Mouse (Mus musculus) ZHBTc4 (cell line): ENCODE measurements around the gene Spata1.

Source experiments
- DNase-seq: peaks from one replicate; pipeline ENCODE4 v3.0.0-alpha.2; 2011; ENCODE audit warnings: low read depth, low spot score

Gene Spata1

DNA sequence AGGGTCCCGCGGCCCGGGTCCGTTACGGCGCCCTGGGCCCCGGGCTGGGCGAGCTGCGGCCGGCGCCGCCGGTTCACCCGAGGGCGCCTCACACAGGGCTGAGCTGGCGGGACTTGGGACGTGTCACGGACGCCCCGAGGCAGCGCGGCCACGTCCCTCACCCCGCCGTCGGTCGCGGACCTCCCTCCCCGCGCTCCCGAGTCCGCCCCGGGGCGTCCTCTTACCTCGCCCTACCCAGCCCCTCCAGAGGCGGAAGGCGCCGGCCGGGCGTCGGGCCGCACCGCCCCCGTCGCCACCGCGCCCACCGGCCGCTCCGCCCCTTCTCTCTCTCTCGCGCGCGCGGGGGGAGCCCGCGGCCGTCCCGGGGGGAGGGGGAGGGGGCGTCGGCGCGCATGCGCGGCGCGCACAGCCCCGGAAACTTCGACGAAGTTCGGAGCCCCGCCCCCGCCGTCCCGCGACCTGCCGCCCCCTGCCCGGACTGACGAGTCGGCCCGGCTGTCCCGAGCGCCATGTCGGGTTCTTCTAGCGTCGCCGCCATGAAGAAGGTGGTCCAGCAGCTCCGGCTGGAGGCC lies at the start of gene Spata1, which contains the start of gene Gng5:
Gene Spata1 (minus strand): TSS at position 323 of the 572 bp plus-strand sequence.
Gene Gng5 (plus strand): TSS at position 377 of the 572 bp plus-strand sequence.
- DNase-seq, result peak; percentile 87

DNA sequence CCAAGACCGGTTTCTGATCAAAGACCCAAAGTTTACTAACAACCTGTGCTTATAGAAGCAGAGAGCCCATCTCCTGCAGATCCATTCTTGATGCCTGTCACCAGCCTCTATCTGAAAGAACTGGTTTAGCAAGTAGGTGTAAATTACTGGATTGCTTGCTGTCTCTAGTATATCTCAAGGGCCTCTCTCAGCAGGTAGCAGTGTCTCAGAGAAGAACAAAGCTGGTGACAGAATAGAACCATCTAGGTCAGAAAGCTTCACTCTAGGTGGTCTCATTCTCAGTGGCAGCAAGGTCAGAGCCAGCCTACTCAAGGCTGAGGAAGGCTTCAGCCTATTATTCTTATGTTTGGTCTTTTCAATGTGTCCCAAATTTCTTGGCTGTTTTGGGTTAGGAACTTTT lies 44.1 kb upstream of the Spata1 start:
- peak; percentile 44 for DNase-seq

DNA sequence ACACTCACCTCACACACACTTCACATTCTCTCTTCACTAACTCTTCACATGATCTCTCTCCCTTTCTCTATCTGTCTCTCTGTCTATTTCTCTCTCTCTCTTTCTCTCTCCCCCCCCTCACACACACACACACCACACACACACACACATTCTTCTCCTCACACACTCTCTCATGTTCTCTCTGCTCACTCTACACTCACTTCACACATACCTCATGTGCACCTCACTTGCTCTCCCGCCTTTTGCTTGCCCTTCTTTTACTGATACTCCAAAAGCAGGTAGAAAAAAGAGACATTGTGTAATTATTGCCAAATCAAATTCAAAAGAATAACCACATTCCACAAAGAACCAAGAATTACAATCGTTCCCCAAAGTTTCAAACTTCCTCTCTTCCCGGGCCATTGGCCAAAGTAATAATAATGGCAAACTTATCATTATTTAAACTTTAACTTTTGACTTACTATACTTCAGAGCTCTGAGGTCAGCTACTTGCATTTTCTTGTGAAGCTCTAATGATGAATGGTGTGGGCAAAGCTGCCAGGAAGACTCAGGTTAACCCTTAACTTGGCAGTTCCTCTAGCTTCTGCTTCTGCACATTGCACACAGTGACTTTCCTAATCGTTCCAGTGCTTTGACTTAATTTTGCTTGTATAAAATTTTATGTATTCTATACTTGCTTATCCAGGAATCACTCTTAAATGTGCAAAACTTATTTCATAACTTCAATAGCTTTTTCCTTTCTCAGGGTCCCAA lies 41.1 kb upstream of the Spata1 start:
- DNase-seq, result no peak

DNA sequence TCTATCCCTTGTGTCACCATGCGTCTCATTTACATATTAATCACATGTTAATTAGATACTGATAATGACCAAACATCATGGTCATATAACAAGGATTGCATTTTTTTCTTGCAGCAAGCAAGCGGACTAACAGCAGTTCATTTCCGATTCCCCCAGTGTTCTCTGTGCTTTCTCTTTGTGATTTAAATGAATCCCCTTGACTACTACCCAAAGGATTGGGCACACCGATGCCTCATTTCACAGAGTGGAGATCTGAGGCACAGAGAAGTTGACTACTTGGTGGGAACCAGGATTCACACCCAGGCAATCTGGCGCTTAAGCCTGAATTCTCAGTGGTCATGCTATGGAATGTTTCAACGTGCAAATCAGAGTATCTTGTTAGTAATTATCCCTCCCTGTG lies 35.4 kb upstream of the Spata1 start:
- DNase-seq, result peak; percentile 52

DNA sequence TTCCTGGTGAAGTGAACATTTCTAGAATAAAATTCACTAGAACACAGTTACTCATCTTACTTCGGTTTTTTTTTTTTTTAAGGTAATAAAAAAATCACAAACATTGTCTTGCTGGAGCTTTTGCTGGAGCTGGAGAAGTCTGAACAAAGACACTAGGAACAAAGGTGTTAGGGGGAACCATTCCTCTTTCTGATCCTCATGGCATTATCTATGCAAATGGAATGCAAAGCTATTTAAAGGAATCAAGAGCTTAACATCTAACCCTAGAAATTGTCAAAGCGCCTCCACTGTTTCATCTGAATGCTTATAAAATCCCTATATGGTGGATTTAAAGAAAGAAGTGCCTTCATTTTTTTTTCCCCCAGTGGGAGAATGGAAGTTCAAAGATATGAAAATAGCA lies 28.8 kb upstream of the Spata1 start:
- DNase-seq, result no peak

DNA sequence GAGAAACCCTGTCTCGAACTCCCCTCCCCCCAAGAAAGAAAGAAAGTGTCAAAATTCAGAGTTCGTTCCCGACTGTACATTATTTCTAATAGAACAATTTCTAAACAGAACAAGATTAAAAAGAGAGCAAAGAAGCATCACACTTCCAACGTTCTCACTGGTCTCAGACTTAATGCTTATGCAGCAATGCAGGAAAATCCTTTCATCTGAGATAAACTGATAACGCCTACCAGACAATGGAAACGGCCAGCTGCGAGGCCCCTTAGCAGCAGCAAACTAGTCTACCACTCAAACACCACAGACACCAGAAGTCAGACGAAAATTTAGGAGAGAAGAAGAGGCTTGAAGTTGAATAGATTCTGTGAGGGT lies 22.1 kb upstream of the Spata1 start:
- peak; percentile 45 for DNase-seq

DNA sequence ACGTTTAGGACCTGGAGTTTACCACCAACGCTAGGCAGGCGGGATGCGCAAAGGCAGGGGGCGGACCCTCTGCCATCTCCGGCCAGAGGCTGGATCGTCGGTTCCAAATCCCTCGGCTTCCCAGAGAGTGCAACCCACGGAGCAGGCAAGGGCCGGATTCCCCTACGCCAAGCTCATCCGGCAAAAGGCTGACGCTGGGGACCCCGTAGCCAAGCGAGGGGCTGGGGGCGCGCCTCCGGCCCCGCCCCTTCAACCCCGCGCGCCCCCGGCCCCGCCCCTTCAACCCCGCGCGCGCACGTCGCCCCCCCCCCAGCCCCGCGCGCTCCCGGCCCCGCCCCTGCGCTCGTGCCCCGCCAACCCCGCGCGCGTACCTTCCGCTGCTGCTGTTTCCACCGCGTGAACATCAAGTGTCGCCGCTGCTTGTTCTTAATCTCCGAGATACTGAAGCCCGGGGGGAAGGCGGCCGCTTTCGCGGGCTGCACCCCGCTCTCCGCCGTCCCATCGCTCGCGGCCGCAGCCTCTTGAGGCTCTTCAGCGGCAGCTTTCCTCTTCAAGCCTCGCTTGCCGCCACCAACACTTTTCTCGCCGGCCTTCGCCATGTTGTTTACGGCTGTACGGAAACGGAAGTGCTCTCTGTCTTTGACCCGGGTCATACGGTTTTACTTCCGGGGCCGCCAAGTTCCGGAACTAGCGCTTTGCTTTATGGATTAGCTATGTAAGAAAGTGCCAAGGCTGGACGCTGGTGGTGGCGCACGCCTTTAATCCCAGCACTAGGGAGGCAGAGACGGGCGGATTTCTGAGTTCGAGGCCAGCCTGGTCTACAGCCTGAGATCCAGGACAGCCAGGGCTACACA lies 21.5 kb upstream of the Spata1 start, which contains the start of gene Rpf1:
Gene Rpf1 (minus strand): TSS at position 632 of the 854 bp plus-strand sequence.
- peak; percentile 95 for DNase-seq

DNA sequence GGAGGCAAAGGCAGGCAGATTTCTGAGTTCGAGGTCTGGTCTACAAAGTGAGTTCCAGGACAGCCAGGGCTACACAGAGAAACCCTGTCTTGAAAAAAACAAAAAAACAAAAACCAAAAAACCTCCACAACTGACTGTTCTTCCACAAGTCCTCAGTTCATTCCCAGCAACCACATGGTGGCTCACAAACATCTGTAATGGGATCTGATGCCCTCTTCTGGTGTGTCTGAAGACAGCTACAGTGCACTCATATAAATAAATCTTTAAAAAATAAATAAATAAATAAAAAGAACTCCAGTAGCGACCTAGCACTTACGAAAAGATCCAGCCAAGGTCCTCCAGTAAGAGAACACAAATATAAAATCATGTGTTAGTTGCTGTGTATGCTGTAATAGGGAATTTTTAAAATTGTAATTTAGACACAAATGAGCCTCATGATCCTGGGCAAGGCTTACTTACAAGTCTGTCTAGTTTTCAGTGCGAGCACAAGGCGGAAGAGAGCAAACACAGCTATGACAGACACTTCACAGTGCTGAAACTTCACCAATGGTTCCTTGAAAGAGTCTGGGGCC lies 20.8 kb upstream of the Spata1 start:
- DNase-seq, result no peak

DNA sequence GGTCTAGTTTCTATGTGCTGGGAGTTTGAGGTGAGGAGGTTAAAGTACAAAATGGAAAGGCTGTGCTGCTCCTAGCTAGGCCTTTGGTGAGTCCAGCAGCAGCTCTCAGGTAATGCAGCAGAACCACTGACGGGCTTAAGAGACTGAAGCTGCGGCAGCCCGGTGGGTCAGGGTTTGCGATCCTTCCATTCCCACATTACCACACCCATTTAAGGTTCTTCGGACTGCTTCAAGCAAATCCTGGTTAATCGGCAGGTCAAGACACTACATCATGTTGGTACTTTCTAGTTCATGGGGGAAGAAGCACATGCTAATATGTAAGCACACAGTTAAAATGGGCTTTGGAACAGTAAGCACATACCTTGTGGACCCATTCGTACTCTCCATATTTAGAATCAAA lies 7.2 kb upstream of the Spata1 start:
- DNase-seq, result no peak

DNA sequence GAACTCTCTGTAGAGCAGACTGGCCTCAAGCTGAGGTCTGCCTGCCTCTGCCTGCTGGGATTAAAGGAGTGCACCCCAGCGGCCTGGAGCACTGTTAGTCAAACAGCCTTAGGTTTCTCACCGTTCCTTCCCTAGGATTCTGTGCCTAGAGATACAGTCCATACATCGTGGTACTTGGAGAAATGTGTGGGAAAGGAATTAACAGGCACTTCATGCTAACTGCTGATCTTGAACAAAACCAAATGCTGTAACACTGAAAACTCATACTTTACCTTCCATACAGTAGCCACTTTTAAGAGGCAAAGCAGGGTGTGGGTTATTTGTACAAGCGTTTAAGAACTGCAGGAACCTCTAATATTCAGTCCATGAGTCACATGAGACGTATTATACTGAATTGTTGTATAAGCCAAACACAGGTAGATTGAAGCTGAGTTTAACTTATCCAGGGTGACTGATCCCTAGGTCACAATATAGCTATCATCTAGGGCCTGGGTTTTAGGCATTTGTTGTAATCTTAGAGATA lies 2.1 kb upstream of the Spata1 start:
- no peak for DNase-seq

DNA sequence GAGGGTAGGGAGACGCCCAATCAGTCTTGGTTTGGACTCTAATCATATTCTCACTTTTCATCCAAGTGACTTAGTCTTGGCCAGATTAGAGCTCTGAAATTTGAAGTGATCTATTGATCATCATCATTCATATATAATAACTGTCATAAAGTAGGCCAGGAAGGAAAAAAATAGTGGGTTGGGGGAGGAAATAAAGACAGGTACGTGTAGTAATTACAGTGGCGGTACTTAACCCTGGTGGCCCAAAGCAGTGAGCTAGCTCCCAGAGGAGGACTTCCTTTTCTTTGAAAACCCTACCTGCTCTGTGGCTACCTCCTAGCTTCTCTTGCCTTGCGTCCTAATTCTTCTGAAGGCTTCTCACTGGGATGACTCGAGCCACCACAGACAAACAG lies 1.3 kb upstream of the Spata1 start:
- DNase-seq, result no peak

DNA sequence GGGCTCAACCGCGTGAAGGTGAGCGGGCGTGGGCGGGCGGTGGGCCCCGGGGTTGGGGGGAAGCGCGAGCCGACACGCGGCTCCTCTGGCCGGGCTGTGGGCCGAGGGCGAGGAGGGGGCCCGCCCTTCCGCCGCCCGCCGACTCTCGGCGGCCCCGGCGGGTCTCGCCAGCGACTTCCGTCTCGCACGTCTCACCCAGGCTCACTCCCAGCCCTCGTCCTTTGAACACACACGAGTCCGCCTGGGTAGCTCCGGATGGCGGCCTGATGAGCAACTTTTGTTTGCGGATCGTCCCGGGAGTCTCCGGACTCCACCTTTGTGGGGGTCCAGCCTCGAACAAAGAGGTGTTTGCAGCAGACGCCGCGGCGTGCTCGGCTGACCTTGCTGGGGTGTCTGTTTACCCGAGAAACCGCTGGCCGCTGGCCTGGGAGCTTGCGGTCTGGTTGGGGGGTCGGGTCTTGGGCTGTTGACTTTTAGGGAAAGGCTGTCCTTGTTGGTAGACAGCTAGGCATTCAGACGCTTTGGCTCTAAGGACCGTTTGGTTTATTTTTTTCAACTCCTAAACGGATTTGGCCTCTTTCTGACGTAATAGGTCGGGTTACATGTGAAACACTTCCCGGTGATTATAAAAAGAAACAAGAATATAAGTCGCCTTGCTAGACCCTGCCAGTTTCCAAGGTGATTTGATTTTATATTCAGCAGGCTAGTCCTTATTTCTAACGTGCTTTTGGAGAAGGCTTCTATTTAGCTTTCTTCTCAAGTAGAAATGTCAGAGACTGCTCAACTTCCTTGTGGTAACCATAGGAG lies 653 bp upstream of the Spata1 start:
- peak; percentile 88 for DNase-seq

DNA sequence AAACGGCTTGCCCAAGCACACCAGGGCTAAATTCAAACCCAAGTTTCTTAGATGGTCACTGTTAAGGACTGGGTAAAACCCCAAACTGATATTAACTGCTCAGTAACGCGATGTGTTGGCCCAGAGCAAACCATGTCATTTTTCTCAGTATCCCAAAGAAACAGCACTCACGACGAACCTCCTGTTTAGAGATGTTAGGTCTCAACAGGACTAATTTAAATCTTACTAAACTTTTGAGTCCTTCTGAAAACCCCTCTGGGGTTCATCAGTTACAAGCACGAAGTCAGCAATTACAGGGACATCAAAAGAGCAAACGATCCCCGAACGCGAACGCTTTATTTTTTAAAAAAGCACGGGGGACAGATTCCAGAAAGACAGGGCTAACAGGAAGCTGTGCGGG lies 564 bp downstream of the Spata1 start:
- DNase-seq, result no peak

DNA sequence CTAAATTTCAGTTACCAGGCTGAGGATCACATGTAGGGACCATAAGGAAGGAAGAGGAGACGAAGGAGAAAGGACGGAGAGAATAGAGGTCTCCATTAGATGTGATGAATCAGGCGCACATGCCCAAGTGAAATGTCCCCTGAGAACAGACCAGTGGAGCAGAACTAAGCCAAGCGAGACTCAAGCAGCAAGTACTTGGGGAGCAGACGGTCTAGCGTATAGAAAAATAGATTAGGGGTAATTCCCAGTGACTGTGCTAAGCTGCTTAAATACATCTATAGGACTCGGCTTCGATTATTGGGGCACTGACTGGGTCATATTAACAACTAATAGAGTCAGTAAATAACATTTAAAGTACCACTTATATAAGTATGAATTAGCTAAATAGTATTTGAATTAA lies 4.6 kb downstream of the Spata1 start:
- no peak for DNase-seq

DNA sequence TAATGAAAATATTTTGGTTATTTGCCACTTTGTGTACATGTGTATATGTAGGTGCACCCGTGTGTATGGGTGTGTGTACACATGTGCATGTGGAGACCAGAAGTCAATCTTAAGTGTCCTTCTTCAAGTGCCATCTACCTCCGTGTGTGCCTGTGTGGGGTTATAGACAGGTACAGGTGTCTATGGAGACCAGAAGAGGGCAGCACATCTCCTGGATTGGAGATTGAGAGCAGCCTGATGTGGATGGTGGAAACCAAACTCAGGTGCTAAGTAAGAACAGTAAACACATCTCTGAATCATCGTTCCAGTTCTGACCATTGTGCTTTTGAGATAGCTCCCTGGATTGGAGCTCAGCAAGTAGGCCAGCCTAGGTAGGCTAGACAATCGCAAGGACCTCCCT lies 13.1 kb downstream of the Spata1 start:
- DNase-seq, result peak; percentile 75

DNA sequence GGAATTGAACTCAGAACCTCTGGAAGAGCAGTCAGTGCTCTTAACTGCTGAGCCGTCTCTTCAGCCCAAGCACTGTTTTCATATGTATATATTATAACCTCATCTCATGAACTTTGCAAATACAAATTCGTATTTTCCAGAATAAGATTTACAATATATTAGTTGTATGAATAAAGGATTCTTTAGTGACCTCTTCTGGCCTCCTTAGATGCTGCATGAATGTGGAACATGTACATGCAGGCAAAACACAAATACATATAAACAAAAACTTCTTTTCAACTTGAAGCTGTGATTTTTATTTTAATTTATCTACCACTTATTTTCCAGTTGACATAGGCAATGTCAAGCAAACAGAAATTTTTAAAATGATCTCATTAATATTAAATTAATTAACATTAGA lies 17.5 kb downstream of the Spata1 start:
- no peak for DNase-seq

DNA sequence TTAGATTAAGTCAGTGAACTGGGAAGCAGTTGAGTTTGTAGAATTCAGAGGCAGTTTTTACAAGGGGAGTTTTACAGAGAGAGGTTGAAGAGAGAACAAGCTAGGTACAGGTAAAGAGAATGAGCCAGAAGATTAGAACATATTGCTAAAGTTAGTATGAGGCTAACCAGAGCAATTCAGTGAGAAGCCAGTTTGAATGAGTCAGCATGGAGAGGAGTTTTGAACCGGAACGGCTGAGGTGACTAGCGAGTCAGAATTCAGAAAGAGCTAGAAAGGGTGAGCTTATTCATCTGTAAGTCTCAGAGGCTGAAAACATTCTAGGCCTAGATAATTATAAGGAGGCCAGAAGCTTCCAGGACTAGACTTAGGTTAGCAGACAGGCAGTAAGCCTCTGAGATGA lies 25.1 kb downstream of the Spata1 start:
- no peak for DNase-seq

DNA sequence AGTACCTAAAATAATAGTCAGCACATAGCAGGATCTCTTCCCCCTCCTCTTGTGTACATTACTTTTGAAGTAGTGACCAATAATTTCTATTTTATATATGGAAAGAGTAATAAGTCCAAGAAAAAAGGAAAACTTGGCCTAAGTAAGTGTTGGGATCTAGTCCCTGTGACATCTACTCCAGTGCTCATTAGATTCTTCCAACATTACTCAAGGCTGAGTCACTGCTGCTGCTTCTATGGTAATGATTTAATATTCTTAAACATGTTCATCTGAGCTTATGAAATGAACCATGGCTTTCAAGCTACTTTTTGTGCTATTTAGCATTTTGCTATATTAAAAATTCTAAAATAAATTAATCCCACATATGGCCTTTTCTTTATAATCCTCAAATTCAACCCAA lies 25.8 kb downstream of the Spata1 start:
- DNase-seq, result no peak

DNA sequence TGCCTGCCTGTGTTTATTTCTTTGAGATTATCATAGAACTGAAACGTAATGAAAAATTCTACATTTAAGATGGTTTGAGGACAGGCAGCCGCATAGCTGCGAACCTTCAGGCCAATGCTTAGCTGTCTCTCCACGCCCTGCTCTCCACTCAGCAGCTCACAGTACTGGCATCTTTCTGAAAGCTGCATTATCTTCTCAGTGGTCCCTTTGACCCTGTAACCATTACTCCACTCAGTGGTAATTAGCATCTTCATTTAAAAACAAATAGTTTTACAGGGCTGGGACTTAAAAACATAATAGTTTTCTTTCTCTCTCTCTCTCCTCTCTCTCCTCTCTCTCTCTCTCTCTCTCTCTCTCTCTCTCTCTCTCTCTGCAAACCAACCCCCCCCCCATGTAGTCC lies 26.9 kb downstream of the Spata1 start:
- peak; percentile 43 for DNase-seq

DNA sequence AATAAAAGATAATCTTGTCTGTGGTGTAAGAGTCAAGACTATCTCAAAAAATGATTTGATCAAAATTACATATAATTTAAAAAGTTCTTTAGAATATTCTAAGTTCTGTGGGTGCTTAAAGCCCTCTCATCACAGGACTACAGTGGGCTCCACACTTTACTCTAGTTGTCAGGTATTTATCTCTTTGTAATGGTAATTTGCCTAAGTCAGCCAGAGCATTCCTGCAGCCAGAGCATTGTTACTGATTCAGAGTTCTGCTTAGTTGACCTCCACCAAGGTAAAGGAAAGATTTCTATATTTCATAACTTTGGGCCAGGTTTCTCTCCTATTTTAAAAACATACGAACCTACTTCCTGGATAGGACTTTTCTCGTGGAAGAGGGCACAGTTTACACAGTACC lies 30.3 kb downstream of the Spata1 start:
- peak; percentile 56 for DNase-seq

DNA sequence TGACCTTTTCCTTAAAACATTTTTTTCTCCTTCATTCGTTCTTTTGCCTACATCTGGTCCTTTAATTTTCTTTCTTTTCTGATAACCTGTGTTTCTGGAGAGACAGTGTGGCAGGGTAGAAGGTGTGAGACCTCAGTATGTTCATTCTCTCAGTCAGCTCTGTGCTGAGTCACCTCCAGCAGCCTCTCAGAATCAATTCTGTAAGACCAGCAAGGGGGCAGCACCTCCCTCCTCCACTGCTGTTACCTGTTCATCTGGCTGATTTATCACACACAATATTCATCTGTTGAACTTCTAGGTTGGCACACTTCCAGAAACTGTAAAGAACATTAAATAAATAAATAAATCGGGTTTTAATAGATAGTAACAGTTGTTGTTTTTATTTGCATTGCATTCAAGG lies 36.6 kb downstream of the Spata1 start:
- DNase-seq, result no peak
